In genomic region chr19:46308706-46309435, GRCm38 (mm10) we compare ENCODE assay signal across 9 mouse cellular contexts. TPM values are rescaled to one million over a fixed set of nuclear protein-coding genes. Genes with fewer than 3 reads are reported as not detected.
DNase-seq lines count a peak whose midpoint lies in the region; ATAC-seq and TF ChIP-seq lines count a peak whose summit lies in the region.
"Had no signal": no experiment of that assay in that cellular context is flagged by ENCODE, and none has a peak within 500 bp of the region (broad histone marks: within the 10 kb centered on the region; RNA-seq: fewer than 3 reads in every experiment).

No protein-coding gene starts in this region.

- peaks cover 50% of the 10 kb centered on the region for H3K27me3 ChIP-seq in embryonic facial prominence, embryonic 13.5 days
- H3K27me3 ChIP-seq in liver, adult 2 months (ENCODE audit: control insufficient read depth, insufficient read depth, low read length), result no peaks in the 10 kb centered on the region
- no peaks in the 10 kb centered on the region for H3K27me3 ChIP-seq in myocyte (ENCODE audit: control insufficient read depth, insufficient read depth, insufficient read length)
- no peaks in the 10 kb centered on the region for H3K27me3 ChIP-seq in splenic B cell, adult 2 months (ENCODE audit: control insufficient read depth, insufficient read depth, low read length, poor library complexity, severe bottlenecking)
- H3K27me3 ChIP-seq: Patski had no signal

- H3K4me2 ChIP-seq in embryonic facial prominence, embryonic 13.5 days, result peak overlapping the region; percentile 80
- no peak overlapping the region for H3K4me2 ChIP-seq in myocyte (ENCODE audit: low read depth)

- peaks cover 47% of the 10 kb centered on the region for H3K36me3 ChIP-seq in embryonic facial prominence, embryonic 13.5 days
- no peaks in the 10 kb centered on the region; the same call in 1 of the 2 replicates for H3K36me3 ChIP-seq in liver, adult 2 months (ENCODE audit: control insufficient read depth, insufficient read depth, low read length)
- peaks cover 15% of the 10 kb centered on the region for H3K36me3 ChIP-seq in myocyte (ENCODE audit: control insufficient read depth, insufficient read depth)
- peaks cover 47% of the 10 kb centered on the region for H3K36me3 ChIP-seq in splenic B cell, adult 2 months (ENCODE audit: control insufficient read depth, insufficient read depth, low read length, poor library complexity, severe bottlenecking)

- H3K9me3 ChIP-seq in embryonic facial prominence, embryonic 13.5 days, result no peaks in the 10 kb centered on the region

- peak; percentile 61 to 80 for DNase-seq in urinary bladder, adult 18-20 months (ENCODE audit: low spot score in 2 of 2)
- DNase-seq in urinary bladder, postnatal 10 days (ENCODE audit: low spot score), result no peak
- DNase-seq in heart, adult 9 months (ENCODE audit: low spot score in 2 of 2), result peak; percentile 56 to 68
- peak; percentile 76 for DNase-seq in kidney, adult 9 months
- peak; percentile 48 for DNase-seq in liver, adult 2 months (ENCODE audit: extremely low read depth, low read depth, low spot score)
- DNase-seq in splenic B cell, adult 2 months (ENCODE audit: low read depth, low spot score), result peak; percentile 94

- no peak for ATAC-seq in embryonic facial prominence, embryonic 13.5 days (ENCODE audit: insufficient number of reproducible peaks, insufficient read depth, low FRiP score, low TSS enrichment, low read depth)
- ATAC-seq: Patski had no signal

- H3K9ac ChIP-seq in embryonic facial prominence, embryonic 13.5 days, result peak overlapping the region; percentile 74
- H3K9ac ChIP-seq in liver, adult 2 months (ENCODE audit: low read depth, low read length), result peak overlapping the region; percentile 57

- H3K4me1 ChIP-seq in embryonic facial prominence, embryonic 13.5 days, result peaks cover 22% of the 10 kb centered on the region
- H3K4me1 ChIP-seq in liver, adult 2 months (ENCODE audit: control insufficient read depth, insufficient read depth, low read length), result 0 out of 2 replicates have a peak, but pooled peaks cover 3% of the 10 kb centered on the region

- peak; percentile 95 for TF ChIP-seq CTCF in liver, adult 2 months (IDR thresholded peaks at IDR 0.05; ENCODE audit: low read depth, low read length)

- peak overlapping the region; percentile 44 for H3K4me3 ChIP-seq in embryonic facial prominence, embryonic 13.5 days
- H3K4me3 ChIP-seq in liver, adult 2 months (ENCODE audit: insufficient read depth, low read depth, low read length), result no peak overlapping the region; the same call in 1 of the 2 replicates
- no peak overlapping the region for H3K4me3 ChIP-seq in myocyte

- TF ChIP-seq POLR2A in liver, adult 2 months (IDR thresholded peaks at IDR 0.05; ENCODE audit: extremely low read depth, insufficient read depth, low read length), result no peak
- no peak for TF ChIP-seq POLR2A in myocyte (IDR thresholded peaks at IDR 0.05; ENCODE audit: insufficient read length, low read depth)

- H3ac ChIP-seq in myocyte (ENCODE audit: control insufficient read depth, insufficient read length), result no peak overlapping the region

- no peak overlapping the region for H3K27ac ChIP-seq in embryonic facial prominence, embryonic 13.5 days
- no peak overlapping the region for H3K27ac ChIP-seq in liver, adult 2 months (replicated peaks; ENCODE audit: insufficient read depth, low read depth, low read length)

- 2% methylated on average over 47 of the region's 47 CpGs for WGBS in embryonic facial prominence, embryonic 13.5 days
- 12% methylated on average over 47 of the region's 47 CpGs for WGBS in liver, adult 2 months

- no peaks in the 10 kb centered on the region for H3K79me2 ChIP-seq in liver, adult 2 months (ENCODE audit: control insufficient read depth, insufficient read depth, low read length)
- H3K79me2 ChIP-seq in myocyte (ENCODE audit: control insufficient read depth, insufficient read depth), result peaks cover 8% of the 10 kb centered on the region

TF ChIP-seq in myocyte, 11 proteins besides CTCF, POLR2A, EP300 and RAD21:
- no peak for TF ChIP-seq POLR2AphosphoS2 (IDR thresholded peaks at IDR 0.05; ENCODE audit: insufficient read length, low read depth)
- TF ChIP-seq TCF12 (IDR thresholded peaks at IDR 0.05; ENCODE audit: insufficient read depth, poor library complexity, severe bottlenecking), result no peak
- TF ChIP-seq MYOG (IDR thresholded peaks at IDR 0.05; ENCODE audit: control insufficient read depth in 1 of 3, insufficient read depth in 1 of 3, insufficient read length in 2 of 3, low read depth in 2 of 3), result peak in 2 of 3 experiments; percentile 16 to 17
- TF ChIP-seq REST (IDR thresholded peaks at IDR 0.05; ENCODE audit: insufficient read depth, insufficient read length), result no peak
- TF ChIP-seq E2F4 (IDR thresholded peaks at IDR 0.05; ENCODE audit: insufficient read depth), result no peak
- TF ChIP-seq USF1 (IDR thresholded peaks at IDR 0.05; ENCODE audit: low read depth), result no peak
- TF ChIP-seq SRF (IDR thresholded peaks at IDR 0.05; ENCODE audit: control insufficient read depth, insufficient read length, low read depth), result no peak
- peak in 1 of 3 experiments; percentile 24 for TF ChIP-seq MYOD1 (IDR thresholded peaks at IDR 0.05; ENCODE audit: control insufficient read depth in 1 of 3, insufficient read length in 2 of 3, low read depth in 2 of 3)
- TF ChIP-seq TCF3 (IDR thresholded peaks at IDR 0.05; ENCODE audit: insufficient read length, low read depth), result no peak
- no peak for TF ChIP-seq MAX (IDR thresholded peaks at IDR 0.05; ENCODE audit: low read depth)

RNA-seq across cellular contexts. Expression of gene Nfkb2, which starts 4.8 kb away (rescaled TPM):
- 9.0 and 9.5 TPM in 2 replicates for polyA plus RNA-seq in embryonic facial prominence, embryonic 13.5 days (2015; fragmentation: Nextera tagmentation; extraction: Ambion mirVana)
- 3.7 and 4.7 TPM in 2 replicates for total RNA-seq in liver, adult 2 months (2014; rRNA removed)
- 8.1 and 9.3 TPM in 2 replicates for polyA plus RNA-seq in liver, adult 2 months (2012; rRNA removed)
- 67.2 TPM for polyA plus RNA-seq in myocyte (2012; fragmentation: generic; extraction: Trizol)

RNA-seq across cellular contexts. Expression of gene Psd, which starts 18.1 kb away (rescaled TPM):
- polyA plus RNA-seq in embryonic facial prominence, embryonic 13.5 days (2015; fragmentation: Nextera tagmentation; extraction: Ambion mirVana), result 5.0 and 6.0 TPM in 2 replicates
- total RNA-seq in liver, adult 2 months (2014; rRNA removed), result 0.27 and 0.46 TPM in 2 replicates
- polyA plus RNA-seq in liver, adult 2 months (2012; rRNA removed), result 0.57 and 0.71 TPM in 2 replicates
- polyA plus RNA-seq in myocyte (2012; fragmentation: generic; extraction: Trizol), result 11.7 TPM

RNA-seq across cellular contexts. Expression of gene Fbxl15, which starts 19.1 kb away (rescaled TPM):
- polyA plus RNA-seq in embryonic facial prominence, embryonic 13.5 days (2015; fragmentation: Nextera tagmentation; extraction: Ambion mirVana), result 15.1 and 16.5 TPM in 2 replicates
- 6.2 and 6.4 TPM in 2 replicates for total RNA-seq in liver, adult 2 months (2014; rRNA removed)
- polyA plus RNA-seq in liver, adult 2 months (2012; rRNA removed), result 15.1 and 22.6 TPM in 2 replicates
- polyA plus RNA-seq in myocyte (2012; fragmentation: generic; extraction: Trizol), result 15.3 TPM

RNA-seq across cellular contexts. Expression of gene Cuedc2, which starts 29.6 kb away (rescaled TPM):
- 177 and 188 TPM in 2 replicates for polyA plus RNA-seq in embryonic facial prominence, embryonic 13.5 days (2015; fragmentation: Nextera tagmentation; extraction: Ambion mirVana)
- 19.5 and 21.7 TPM in 2 replicates for total RNA-seq in liver, adult 2 months (2014; rRNA removed)
- 24.6 and 25.1 TPM in 2 replicates for polyA plus RNA-seq in liver, adult 2 months (2012; rRNA removed)
- polyA plus RNA-seq in myocyte (2012; fragmentation: generic; extraction: Trizol), result 165 TPM

RNA-seq across cellular contexts. Expression of gene Mfsd13a, which starts 32.0 kb away (rescaled TPM):
- polyA plus RNA-seq in embryonic facial prominence, embryonic 13.5 days (2015; fragmentation: Nextera tagmentation; extraction: Ambion mirVana), result 3.3 and 4.3 TPM in 2 replicates
- 1.2 and 1.3 TPM in 2 replicates for total RNA-seq in liver, adult 2 months (2014; rRNA removed)
- 17.9 and 22.0 TPM in 2 replicates for polyA plus RNA-seq in liver, adult 2 months (2012; rRNA removed)
- 1.9 TPM for polyA plus RNA-seq in myocyte (2012; fragmentation: generic; extraction: Trizol)
